Mouse (Mus musculus): ENCODE measurements around the gene Tmem38b.
A peak's percentile ranks its signal among the peaks of the same experiment; 100 is the strongest.
"Not testable (repeated sequence)": the region's sequence is repeated elsewhere in the genome, so short reads cannot be mapped to it uniquely, and the experiment has no call there.

Gene Tmem38b

GRCm38 (mm10) chr4:53825821-53826605 is at the start of gene Tmem38b:
Gene Tmem38b (plus strand): TSS chr4:53826045.
- peak; percentile 68 for DNase-seq

- no peak for DNase-seq
Measured at GRCm38 (mm10) chr4:53781396-53781795, 44.4 kb upstream of the Tmem38b start.

GRCm38 (mm10) chr4:53782216-53783070 is 43.4 kb upstream of the Tmem38b start:
- DNase-seq = no peak

GRCm38 (mm10) chr4:53785746-53786398 is 40.0 kb upstream of the Tmem38b start:
- no peak for DNase-seq

GRCm38 (mm10) chr4:53786851-53787250 is 39.0 kb upstream of the Tmem38b start:
- DNase-seq = no peak

- DNase-seq = no peak
Measured at GRCm38 (mm10) chr4:53789346-53789745, 36.5 kb upstream of the Tmem38b start.

- DNase-seq = no peak
Measured at GRCm38 (mm10) chr4:53794257-53794966, 31.4 kb upstream of the Tmem38b start.

- DNase-seq = no peak
Measured at GRCm38 (mm10) chr4:53795086-53795485, 30.8 kb upstream of the Tmem38b start.

- no peak for DNase-seq
Measured at GRCm38 (mm10) chr4:53795706-53796105, 30.1 kb upstream of the Tmem38b start.

- DNase-seq = no peak
Measured at GRCm38 (mm10) chr4:53796865-53797772, 28.7 kb upstream of the Tmem38b start.

- no peak for DNase-seq
Measured at GRCm38 (mm10) chr4:53798896-53799676, 26.8 kb upstream of the Tmem38b start.

GRCm38 (mm10) chr4:53799753-53800152 is 26.1 kb upstream of the Tmem38b start:
- no peak for DNase-seq

- DNase-seq = not testable (repeated sequence)
Measured at GRCm38 (mm10) chr4:53803674-53804073, 22.2 kb upstream of the Tmem38b start.

GRCm38 (mm10) chr4:53806428-53806827 is 19.4 kb upstream of the Tmem38b start:
- not testable (repeated sequence) for DNase-seq

- DNase-seq = no peak
Measured at GRCm38 (mm10) chr4:53818320-53818719, 7.5 kb upstream of the Tmem38b start.

GRCm38 (mm10) chr4:53823697-53824096 is 2.1 kb upstream of the Tmem38b start:
- DNase-seq = no peak

GRCm38 (mm10) chr4:53824831-53825230 is 1.0 kb upstream of the Tmem38b start:
- DNase-seq = no peak

- no peak for DNase-seq
Measured at GRCm38 (mm10) chr4:53826641-53827248, 900 bp downstream of the Tmem38b start.

GRCm38 (mm10) chr4:53827869-53828268 is 2.0 kb downstream of the Tmem38b start:
- DNase-seq = no peak

- DNase-seq = no peak
Measured at GRCm38 (mm10) chr4:53828914-53829313, 3.1 kb downstream of the Tmem38b start.
